Mouse (Mus musculus) testis, adult 2 months (tissue): ENCODE data around the gene Arl6ip4. TPM values are rescaled to one million over a fixed set of nuclear protein-coding genes. Genes with fewer than 3 reads are reported as not detected.

Experiments
- H3K27ac ChIP-seq: fragments of 200-500 bp; 2 replicates; pipeline ENCODE4 v1.5.1; 2012; ENCODE audit warnings: low read depth, low read length; ENCODE audit not compliant: control insufficient read depth, insufficient read depth
- H3K27me3 ChIP-seq: fragments of 200-500 bp; 2 replicates; pipeline ENCODE4 v1.6.1; 2012; ENCODE audit warnings: mild to moderate bottlenecking, low read length, moderate library complexity; ENCODE audit not compliant: control insufficient read depth, insufficient read depth
- H3K36me3 ChIP-seq: fragments of 200-500 bp; 2 replicates; pipeline ENCODE4 v1.6.1; 2012; ENCODE audit warnings: mild to moderate bottlenecking, low read length; ENCODE audit not compliant: control insufficient read depth, insufficient read depth
- H3K4me1 ChIP-seq: fragments of 200-500 bp; 2 replicates; pipeline ENCODE4 v1.6.1; 2012; ENCODE audit warnings: low read length; ENCODE audit not compliant: control insufficient read depth, insufficient read depth
- H3K4me3 ChIP-seq: fragments of 200-500 bp; 2 replicates; pipeline ENCODE4 v1.5.1; 2012; ENCODE audit warnings: low read depth, mild to moderate bottlenecking, low read length, moderate library complexity, mixed read lengths; ENCODE audit not compliant: control insufficient read depth
- CTCF ChIP-seq: fragments of 200-500 bp; IDR thresholded peaks from 2 replicates; pipeline ENCODE4 v1.5.1; 2012; ENCODE audit warnings: low read depth, mild to moderate bottlenecking, inconsistent platforms, low read length, moderate library complexity; ENCODE audit not compliant: control insufficient read depth, insufficient read depth, insufficient replicate concordance
- POLR2A ChIP-seq: fragments of 200-500 bp; IDR thresholded peaks from 2 replicates; pipeline ENCODE4 v1.6.1; 2012; ENCODE audit warnings: low read depth, mild to moderate bottlenecking, inconsistent platforms, low read length, moderate library complexity; ENCODE audit not compliant: control insufficient read depth
- polyA plus RNA-seq: library from polyadenylated mRNA; depleted of rRNA; stranded (reverse); fragments of >200 nt; gene quantifications from 2 replicates; pipeline ENCODE4 v1.2.3, GENCODE M21; 2012; rRNA removed

The Arl6ip4 gene
- polyA plus RNA-seq: 28.3 and 35.7 TPM in 2 replicates

DNA sequence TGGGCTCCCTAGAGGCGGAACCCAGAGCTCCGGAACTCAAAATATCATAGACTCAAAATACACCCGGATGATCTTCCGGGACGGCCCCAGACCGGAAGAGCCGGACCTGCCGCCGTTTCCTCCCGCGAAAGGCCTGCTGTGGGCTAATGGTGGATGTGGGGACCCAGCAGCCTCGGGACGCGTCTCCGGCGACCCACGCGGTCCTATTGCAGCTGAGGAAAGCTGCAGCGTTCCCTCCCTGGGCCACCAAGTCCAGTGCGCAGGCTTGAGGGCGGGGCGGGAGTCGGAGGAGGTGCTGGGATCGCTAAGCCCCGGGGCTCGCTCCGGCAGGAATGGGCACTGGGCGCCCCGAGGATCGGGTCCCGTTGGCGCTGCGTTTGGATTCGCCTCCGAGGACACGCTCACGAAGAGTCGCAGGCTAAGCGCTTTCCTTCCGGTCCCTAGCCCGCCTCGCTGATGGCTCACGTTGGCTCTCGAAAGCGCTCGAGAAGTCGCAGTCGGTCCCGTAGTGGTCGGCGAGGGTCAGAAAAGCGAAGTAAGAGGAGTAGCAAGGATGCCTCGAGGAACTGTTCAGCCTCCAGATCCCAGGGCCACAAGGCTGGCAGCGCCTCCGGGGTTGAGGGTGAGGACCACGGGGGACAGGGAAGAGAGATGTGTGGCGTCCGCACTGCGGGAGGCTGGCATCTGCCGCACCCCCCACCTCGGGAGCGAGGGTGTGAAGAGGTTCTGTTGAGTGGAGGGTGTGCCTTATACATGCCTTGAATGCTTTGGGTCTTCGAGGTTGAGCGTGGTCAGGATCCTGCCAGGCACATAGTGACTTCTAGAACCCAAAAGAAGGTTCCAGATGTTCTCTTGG is at the start of gene Arl6ip4:
TSS of gene Arl6ip4 (plus strand) at position 100 of the 856 bp plus-strand sequence.
- Histone ChIP-seq H3K27me3 (no peaks in the 10 kb centered on the region), H3K36me3 (no peaks in the 10 kb centered on the region), H3K27ac (peak within 1 kb of the TSS; percentile 79), H3K4me1 (peaks cover 15% of the 10 kb centered on the region), H3K4me3 (peak within 1 kb of the TSS; percentile 95)
- TF ChIP-seq POLR2A (peak; percentile 58), CTCF (no peak)

GRCm38 (mm10) chr5:124069657-124070056 is 46.2 kb upstream of the Arl6ip4 start:
- Histone ChIP-seq H3K4me3 (no peak overlapping the region), H3K27me3 (no peaks in the 10 kb centered on the region), H3K36me3 (no peaks in the 10 kb centered on the region; the same call in 1 of the 2 replicates), H3K4me1 (no peaks in the 10 kb centered on the region), H3K27ac (no peak overlapping the region)
- TF ChIP-seq POLR2A (no peak), CTCF (no peak)

- H3K27ac ChIP-seq: no peak overlapping the region
- no peaks in the 10 kb centered on the region; the same call in 1 of the 2 replicates for H3K36me3 ChIP-seq
- no peaks in the 10 kb centered on the region for H3K4me1 ChIP-seq
- H3K27me3 ChIP-seq: no peaks in the 10 kb centered on the region
- no peak overlapping the region for H3K4me3 ChIP-seq
- TF ChIP-seq CTCF (no peak), POLR2A (no peak)
Observed at GRCm38 (mm10) chr5:124073682-124074081, 42.2 kb upstream of the Arl6ip4 start.

DNA sequence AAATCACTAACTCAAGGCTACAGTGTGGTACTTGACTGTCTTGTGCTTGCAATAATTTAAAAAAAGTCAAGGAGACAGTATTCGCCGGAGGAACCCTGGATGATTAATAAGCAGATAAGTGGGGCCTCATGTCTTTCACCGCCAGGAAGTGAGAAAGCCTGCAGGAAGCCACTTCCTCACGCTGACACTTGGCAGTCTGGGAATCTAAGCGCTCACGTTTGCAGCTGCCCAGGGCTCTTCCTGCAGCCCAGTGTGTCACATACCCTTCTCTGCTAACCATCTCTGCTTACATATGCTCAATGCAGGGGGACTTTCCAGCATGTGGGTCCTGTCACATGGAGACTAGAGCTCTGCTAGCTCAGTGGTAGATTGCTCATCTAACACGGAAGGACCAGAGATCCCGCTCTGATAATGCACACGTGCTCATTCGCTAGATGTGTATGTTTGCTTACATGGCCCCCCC is 41.0 kb upstream of the Arl6ip4 start:
- TF ChIP-seq POLR2A (no peak), CTCF (no peak)
- H3K36me3 ChIP-seq: no peaks in the 10 kb centered on the region; the same call in 1 of the 2 replicates
- no peak overlapping the region for H3K4me3 ChIP-seq
- H3K27ac ChIP-seq: no peak overlapping the region
- H3K27me3 ChIP-seq: no peaks in the 10 kb centered on the region
- H3K4me1 ChIP-seq: no peaks in the 10 kb centered on the region

- Histone ChIP-seq H3K36me3 (no peaks in the 10 kb centered on the region; the same call in 1 of the 2 replicates), H3K27ac (no peak overlapping the region), H3K4me3 (no peak overlapping the region), H3K27me3 (no peaks in the 10 kb centered on the region), H3K4me1 (no peaks in the 10 kb centered on the region)
- TF ChIP-seq POLR2A (no peak), CTCF (no peak)
Observed at GRCm38 (mm10) chr5:124075716-124076115, 40.2 kb upstream of the Arl6ip4 start.

- H3K27me3 ChIP-seq: no peaks in the 10 kb centered on the region
- H3K4me3 ChIP-seq: no peak overlapping the region
- H3K36me3 ChIP-seq: no peaks in the 10 kb centered on the region; the same call in 1 of the 2 replicates
- TF ChIP-seq CTCF (no peak), POLR2A (no peak)
- no peaks in the 10 kb centered on the region for H3K4me1 ChIP-seq
- H3K27ac ChIP-seq: no peak overlapping the region
Observed at GRCm38 (mm10) chr5:124076559-124076958, 39.3 kb upstream of the Arl6ip4 start.

- Histone ChIP-seq H3K4me1 (no peaks in the 10 kb centered on the region), H3K4me3 (no peak overlapping the region), H3K27ac (no peak overlapping the region), H3K27me3 (no peaks in the 10 kb centered on the region), H3K36me3 (no peaks in the 10 kb centered on the region; the same call in 1 of the 2 replicates)
- no peak for TF ChIP-seq POLR2A
- no peak for TF ChIP-seq CTCF
Observed at GRCm38 (mm10) chr5:124077241-124077640, 38.6 kb upstream of the Arl6ip4 start.
